Mouse (Mus musculus) forebrain, embryonic 11.5 days (tissue): ENCODE data around the gene Gm5105. TPM values are rescaled to one million over a fixed set of nuclear protein-coding genes. Genes with fewer than 3 reads are reported as not detected.

Experiments used
- ATAC-seq: fragments of 200-750 bp; cut with Nextera tagmentation; replicated peaks from 2 replicates; pipeline ENCODE4 v1.8.0; 2017; ENCODE audit warnings: moderate TSS enrichment; ENCODE audit not compliant: low FRiP score
- DNase-seq: peaks from one replicate; pipeline ENCODE4 v3.0.0-alpha.2; 2017; ENCODE audit warnings: low spot score
- H3K27ac ChIP-seq: fragments of 300-500 bp; sonication (generic); 2 replicates; pipeline ENCODE4 v1.5.1; 2014; ENCODE audit warnings: low read depth, low read length
- H3K27me3 ChIP-seq: fragments of 300-500 bp; sonication (generic); 2 replicates; pipeline ENCODE4 v1.6.1; 2014; ENCODE audit warnings: mild to moderate bottlenecking, low read length, mixed read lengths; ENCODE audit not compliant: control insufficient read depth, insufficient read depth
- H3K36me3 ChIP-seq: fragments of 300-500 bp; sonication (generic); 2 replicates; pipeline ENCODE4 v1.6.1; 2014; ENCODE audit warnings: mild to moderate bottlenecking, low read length, moderate library complexity, mixed read lengths; ENCODE audit not compliant: control insufficient read depth, insufficient read depth
- H3K4me1 ChIP-seq: fragments of 300-500 bp; sonication (generic); replicated peaks from 2 replicates; pipeline ENCODE4 v1.6.1; 2014; ENCODE audit warnings: low read length, mixed read lengths; ENCODE audit not compliant: control insufficient read depth, insufficient read depth
- H3K4me2 ChIP-seq: fragments of 300-500 bp; sonication (generic); 2 replicates; pipeline ENCODE4 v1.6.1; 2014; ENCODE audit warnings: low read depth, mild to moderate bottlenecking, low read length, moderate library complexity, mixed read lengths; ENCODE audit not compliant: severe bottlenecking
- H3K4me3 ChIP-seq: fragments of 300-500 bp; sonication (generic); 2 replicates; pipeline ENCODE4 v1.5.1; 2014; ENCODE audit warnings: low read depth, low read length
- H3K9ac ChIP-seq: fragments of 300-500 bp; sonication (generic); 2 replicates; pipeline ENCODE4 v1.6.1; 2014; ENCODE audit warnings: low read length
- H3K9me3 ChIP-seq: fragments of 300-500 bp; sonication (generic); 2 replicates; pipeline ENCODE4 v1.6.1; 2016; ENCODE audit warnings: low read length, mixed read lengths; ENCODE audit not compliant: control insufficient read depth
- WGBS: fragments of 180-500 bp; shearing (Covaris S2); extraction: QIAGEN DNeasy Blood & Tissue Kit; methylation state at CpG from one replicate; pipeline ENCODE4 v1.1.7; 2014; 5-methylcytosine and 5-hydroxymethylcytosine counted together
- polyA plus RNA-seq: library from polyadenylated mRNA; unstranded; fragments of >200 nt; fragmentation: Nextera tagmentation; extraction: Ambion mirVana; gene quantifications from 2 replicates; pipeline ENCODE4 v1.2.1, GENCODE M21; 2014

Gene Gm5105
- polyA plus RNA-seq, 1 experiment from 2014 or later, result not detected

DNA sequence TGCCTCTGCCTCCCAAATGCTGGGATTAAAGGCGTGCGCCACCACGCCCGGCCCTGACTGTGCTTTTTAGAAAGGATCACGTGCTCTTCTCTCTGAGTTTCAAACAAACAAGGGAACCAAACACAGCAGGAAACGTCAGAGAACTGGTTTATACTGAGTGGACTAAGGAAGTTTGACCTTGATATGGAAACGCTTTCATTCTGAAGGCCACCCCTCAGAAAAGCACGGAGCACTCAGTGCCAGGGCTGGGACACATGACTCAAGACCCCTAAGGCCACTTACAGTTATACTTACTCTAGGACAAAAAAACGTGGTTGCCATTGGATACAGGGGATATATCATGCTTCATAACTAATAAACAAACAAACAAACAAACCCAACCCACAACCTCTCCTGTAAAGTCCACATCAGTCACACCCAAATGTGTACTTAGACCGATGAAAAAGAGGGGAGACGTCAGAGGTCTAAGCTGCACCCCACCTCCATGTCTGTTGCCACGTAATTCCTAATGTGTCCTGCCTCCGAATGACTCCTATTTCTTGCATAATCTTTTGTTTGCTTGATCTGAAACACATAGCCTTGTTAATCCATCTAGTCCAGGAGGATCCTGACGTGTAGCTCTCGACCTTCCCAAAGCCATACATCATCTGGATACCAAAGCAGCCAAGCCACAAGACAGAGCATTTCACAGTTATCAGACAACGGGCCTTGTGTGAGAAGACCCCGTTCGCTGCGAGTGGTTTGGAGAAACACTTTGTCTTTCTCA, 29.3 kb upstream of the Gm5105 start:
- 91% methylated on average over 19 of the region's 19 CpGs for WGBS
- Histone ChIP-seq H3K4me3 (no peak overlapping the region), H3K36me3 (no peaks in the 10 kb centered on the region), H3K9ac (no peak overlapping the region), H3K9me3 (no peaks in the 10 kb centered on the region), H3K4me1 (no peaks in the 10 kb centered on the region), H3K27me3 (no peaks in the 10 kb centered on the region), H3K4me2 (no peak overlapping the region), H3K27ac (no peak overlapping the region)
- no peak for ATAC-seq
- DNase-seq, result no peak

DNA sequence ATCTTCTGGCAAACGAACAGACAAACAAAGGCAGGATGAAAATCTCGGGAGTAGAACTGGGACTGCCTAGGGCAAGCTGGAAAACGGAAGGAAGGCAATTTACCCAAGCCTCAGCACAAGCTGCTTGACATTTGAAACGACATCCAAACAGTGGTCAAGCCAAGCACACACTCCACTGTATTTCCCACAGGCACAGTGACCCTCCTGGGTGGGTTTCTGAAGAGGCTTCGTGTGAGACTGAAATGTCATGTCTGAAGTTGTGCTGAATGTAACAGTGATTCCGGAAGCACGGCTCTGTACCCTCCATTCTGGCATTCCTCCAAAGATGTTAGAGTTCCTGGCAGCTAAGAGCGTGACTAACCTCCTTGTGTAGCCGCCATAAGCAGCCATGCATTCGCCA, 28.5 kb upstream of the Gm5105 start:
- H3K9me3 ChIP-seq, result no peaks in the 10 kb centered on the region
- DNase-seq, result no peak
- H3K4me1 ChIP-seq, result no peaks in the 10 kb centered on the region
- no peaks in the 10 kb centered on the region for H3K36me3 ChIP-seq
- H3K9ac ChIP-seq, result no peak overlapping the region
- no peak for ATAC-seq
- no peaks in the 10 kb centered on the region for H3K27me3 ChIP-seq
- 86% methylated on average over 10 of the region's 10 CpGs for WGBS
- H3K4me2 ChIP-seq, result no peak overlapping the region
- H3K27ac ChIP-seq, result no peak overlapping the region
- no peak overlapping the region for H3K4me3 ChIP-seq

GRCm38 (mm10) chr3:138095301-138095700, 28.1 kb upstream of the Gm5105 start:
- Histone ChIP-seq H3K27ac (no peak overlapping the region), H3K9me3 (no peaks in the 10 kb centered on the region), H3K36me3 (no peaks in the 10 kb centered on the region), H3K9ac (no peak overlapping the region), H3K4me2 (no peak overlapping the region), H3K27me3 (no peaks in the 10 kb centered on the region), H3K4me3 (no peak overlapping the region), H3K4me1 (no peaks in the 10 kb centered on the region)
- 84% methylated on average over 3 of the region's 3 CpGs for WGBS
- DNase-seq (no peak), ATAC-seq (no peak)

- WGBS, result 65% methylated on average over 4 of the region's 4 CpGs
- ATAC-seq, result no peak
Measured at GRCm38 (mm10) chr3:138083896-138084295, 16.7 kb upstream of the Gm5105 start.

GRCm38 (mm10) chr3:138083073-138083637, 16.0 kb upstream of the Gm5105 start:
- ATAC-seq, result no peak
- no peak overlapping the region for H3K9ac ChIP-seq

More at GRCm38 (mm10) chr3:138083896-138084295, 16.7 kb upstream of the Gm5105 start:
- H3K36me3 ChIP-seq, result no peaks in the 10 kb centered on the region
- no peak for DNase-seq
- H3K4me3 ChIP-seq, result no peak overlapping the region
- H3K27ac ChIP-seq, result no peak overlapping the region
- H3K9ac ChIP-seq, result no peak overlapping the region
- no peak overlapping the region for H3K4me2 ChIP-seq
- no peaks in the 10 kb centered on the region for H3K9me3 ChIP-seq
- H3K4me1 ChIP-seq, result no peaks in the 10 kb centered on the region
- no peaks in the 10 kb centered on the region for H3K27me3 ChIP-seq

GRCm38 (mm10) chr3:138078701-138079100, 11.5 kb upstream of the Gm5105 start:
- H3K9me3 ChIP-seq, result no peaks in the 10 kb centered on the region
- no peak overlapping the region for H3K4me2 ChIP-seq
- no peak overlapping the region for H3K4me3 ChIP-seq
- H3K27ac ChIP-seq, result no peak overlapping the region
- WGBS, result 94% methylated on average over 1 of the region's 1 CpGs
- H3K36me3 ChIP-seq, result no peaks in the 10 kb centered on the region
- H3K4me1 ChIP-seq, result no peaks in the 10 kb centered on the region
- no peak overlapping the region for H3K9ac ChIP-seq
- DNase-seq (no peak), ATAC-seq (no peak)
- H3K27me3 ChIP-seq, result no peaks in the 10 kb centered on the region

More at GRCm38 (mm10) chr3:138083073-138083637, 16.0 kb upstream of the Gm5105 start:
- WGBS, result 91% methylated on average over 1 of the region's 1 CpGs
- Histone ChIP-seq H3K4me1 (no peaks in the 10 kb centered on the region), H3K4me2 (no peak overlapping the region), H3K27me3 (no peaks in the 10 kb centered on the region), H3K9me3 (no peaks in the 10 kb centered on the region), H3K4me3 (no peak overlapping the region), H3K27ac (no peak overlapping the region), H3K36me3 (no peaks in the 10 kb centered on the region)
- DNase-seq, result no peak

DNA sequence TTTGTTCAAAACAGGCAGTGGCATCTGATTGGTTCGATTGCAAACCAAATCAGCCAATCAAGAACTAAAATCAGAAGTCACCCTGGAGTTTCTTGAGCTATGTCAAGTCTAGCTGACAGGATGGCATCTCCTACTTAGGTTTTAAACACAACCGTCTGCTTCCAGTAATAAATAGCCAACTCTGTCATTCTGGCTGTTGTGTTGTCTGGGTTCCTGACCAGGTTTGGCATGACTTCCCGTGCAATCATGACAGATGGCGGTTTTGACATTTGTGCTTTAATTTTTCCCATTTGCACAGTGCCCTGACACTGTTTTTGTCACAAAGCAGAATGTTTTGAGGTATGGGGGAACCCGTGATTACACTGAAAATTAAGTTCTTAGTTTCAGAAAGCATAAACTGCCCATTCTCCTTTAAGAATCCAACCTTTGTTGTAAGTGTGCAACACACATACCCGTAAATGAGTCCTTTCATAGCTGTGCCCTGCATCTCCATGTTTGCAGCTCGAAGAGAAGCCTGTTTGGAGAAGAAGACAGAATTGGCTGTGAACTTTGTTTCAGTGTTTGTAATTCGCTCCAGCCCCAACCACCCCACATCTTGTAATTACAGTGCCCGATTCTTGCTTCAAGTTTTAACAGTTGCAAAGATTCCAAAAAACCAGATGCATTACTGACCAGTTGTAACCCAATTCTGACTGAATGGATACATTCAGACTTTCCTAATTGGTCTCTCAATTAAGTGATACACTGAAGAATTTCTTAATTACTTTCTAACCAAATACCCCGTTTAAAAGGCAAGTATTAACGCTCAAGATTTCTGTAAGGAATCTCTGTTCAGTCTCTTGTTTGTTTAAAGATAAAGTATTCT, 10.5 kb upstream of the Gm5105 start:
- no peak overlapping the region for H3K4me2 ChIP-seq
- H3K4me1 ChIP-seq, result no peaks in the 10 kb centered on the region
- no peak overlapping the region for H3K27ac ChIP-seq
- DNase-seq, result no peak
- H3K9me3 ChIP-seq, result no peaks in the 10 kb centered on the region
- no peak overlapping the region for H3K4me3 ChIP-seq
- ATAC-seq, result no peak
- no peaks in the 10 kb centered on the region for H3K27me3 ChIP-seq
- 76% methylated on average over 11 of the region's 11 CpGs for WGBS
- no peaks in the 10 kb centered on the region for H3K36me3 ChIP-seq
- H3K9ac ChIP-seq, result no peak overlapping the region

DNA sequence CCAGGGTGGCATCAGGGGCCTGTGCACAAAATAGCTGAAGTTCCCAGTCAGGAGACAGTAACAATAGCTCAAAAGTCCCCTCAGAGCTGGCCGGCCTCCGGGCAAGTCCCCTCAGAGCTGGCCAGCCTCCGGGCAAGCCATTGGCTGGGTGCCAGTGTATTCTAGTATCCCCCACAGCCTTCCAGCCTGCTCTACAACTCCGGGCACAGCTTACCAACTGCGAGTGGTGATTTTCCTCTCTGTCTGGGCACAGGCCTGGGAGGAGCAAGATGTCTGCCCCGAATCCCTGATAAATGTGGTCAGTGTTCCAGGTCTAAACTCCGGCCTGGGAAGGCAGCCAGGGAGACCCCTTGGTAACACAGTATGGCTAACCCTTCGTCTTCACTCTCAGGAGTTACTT, 8.0 kb upstream of the Gm5105 start:
- no peaks in the 10 kb centered on the region for H3K27me3 ChIP-seq
- no peaks in the 10 kb centered on the region for H3K9me3 ChIP-seq
- no peaks in the 10 kb centered on the region; the same call in 1 of the 2 replicates for H3K4me1 ChIP-seq
- no peak overlapping the region for H3K4me3 ChIP-seq
- DNase-seq (no peak), ATAC-seq (no peak)
- no peak overlapping the region for H3K4me2 ChIP-seq
- no peak overlapping the region for H3K27ac ChIP-seq
- no peaks in the 10 kb centered on the region for H3K36me3 ChIP-seq
- H3K9ac ChIP-seq, result no peak overlapping the region
- WGBS, result 89% methylated on average over 8 of the region's 8 CpGs
